Mouse (Mus musculus): Measurements from ENCODE around the gene Gm13289. TPM values are rescaled to one million over a fixed set of nuclear protein-coding genes. Genes with fewer than 3 reads are reported as not detected.
A peak's percentile ranks its signal among the peaks of the same experiment; 100 is the strongest.
"Not testable (repeated sequence)": the region's sequence is repeated elsewhere in the genome, so short reads cannot be mapped to it uniquely, and the experiment has no call there.

Gm13289 gene
- not detected in 2 replicates for polyA plus RNA-seq (2014; fragmentation: Nextera tagmentation; extraction: Ambion mirVana)

DNA sequence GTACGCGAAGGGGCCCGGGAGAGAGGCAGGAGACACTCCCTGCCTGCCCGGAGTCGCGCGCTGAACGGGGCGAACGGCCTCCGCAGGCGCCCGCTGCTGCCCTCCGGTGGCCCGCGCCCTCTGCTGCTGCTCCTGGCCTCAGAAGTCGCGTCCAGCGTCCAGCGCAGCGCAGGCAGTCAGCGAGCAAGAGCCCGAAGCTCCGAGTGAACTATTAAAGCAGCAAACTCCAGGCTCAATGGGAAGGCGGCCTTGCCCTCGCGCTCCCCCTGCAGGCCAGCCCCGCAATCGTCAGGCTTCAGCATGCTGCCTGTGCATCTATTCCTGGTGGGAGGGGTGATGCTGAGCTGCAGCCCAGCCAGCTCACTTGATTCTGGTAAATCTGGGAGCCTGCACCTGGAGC, at the start of gene Gm13289:
TSS of gene Gm13289 (plus strand) at position 301 of the 400 bp plus-strand sequence.
- H3K9ac ChIP-seq (ENCODE audit: low read length); H3K4me1 ChIP-seq (ENCODE audit: control insufficient read depth, insufficient read depth, low read length); H3K4me3 ChIP-seq (ENCODE audit: low read depth, low read length); H3K36me3 ChIP-seq (ENCODE audit: control insufficient read depth, insufficient read depth, low read length); H3K4me2 ChIP-seq (ENCODE audit: low read depth); H3K9me3 ChIP-seq (ENCODE audit: control insufficient read depth, low read length); DNase-seq (ENCODE audit: low spot score); H3K27me3 ChIP-seq (ENCODE audit: control insufficient read depth, insufficient read depth, low read length); ATAC-seq (ENCODE audit: insufficient read depth, low FRiP score, low TSS enrichment); H3K27ac ChIP-seq (ENCODE audit: low read depth, low read length): not testable (repeated sequence)
- no CpG with 5 or more reads among the region's 29 CpGs for WGBS

DNA sequence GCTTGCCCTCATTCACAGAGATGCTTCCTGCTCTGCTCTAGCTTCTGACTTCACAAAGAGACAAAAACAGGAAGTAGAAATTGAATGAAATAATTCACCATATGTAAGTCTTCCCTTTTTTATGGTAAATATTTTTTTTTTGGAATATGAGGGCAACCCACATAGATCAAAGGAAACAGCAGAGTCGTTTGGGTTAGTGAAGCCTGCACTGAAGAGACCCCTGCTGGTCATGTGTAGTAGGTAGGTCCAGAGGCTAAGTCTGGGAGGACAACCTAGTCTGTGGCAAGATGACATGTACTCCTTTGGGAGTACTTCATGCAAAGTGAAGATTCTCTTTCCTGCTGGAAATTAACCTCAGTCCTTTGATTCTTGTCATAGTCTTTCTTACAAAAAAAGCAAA, 49.4 kb upstream of the Gm13289 start:
- no peak for ATAC-seq (ENCODE audit: insufficient read depth, low FRiP score, low TSS enrichment)
- 3% methylated on average over 1 of the region's 1 CpGs for WGBS

DNA sequence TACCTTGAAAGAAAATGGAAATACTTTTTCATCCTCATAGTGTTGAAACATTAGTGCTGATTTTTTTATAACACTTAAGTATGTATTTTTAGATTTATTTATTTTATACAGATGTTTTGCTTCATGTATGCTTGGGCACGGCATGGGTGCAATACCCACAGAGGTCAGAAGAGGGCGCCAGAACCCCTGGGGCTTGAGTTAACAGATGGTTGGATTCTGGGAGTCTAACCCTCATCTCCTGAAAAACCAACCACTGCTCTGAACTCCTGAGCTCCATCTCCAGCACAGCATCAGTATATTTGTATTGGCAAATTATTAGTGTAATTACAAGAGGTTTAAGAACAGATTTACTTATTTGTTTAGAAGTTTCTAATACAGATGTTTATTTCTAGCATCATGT, 38.2 kb upstream of the Gm13289 start:
- Histone ChIP-seq H3K27ac (ENCODE audit: low read depth, low read length) (no peak overlapping the region), H3K4me2 (ENCODE audit: low read depth) (no peak overlapping the region), H3K27me3 (ENCODE audit: control insufficient read depth, insufficient read depth, low read length) (no peaks in the 10 kb centered on the region), H3K36me3 (ENCODE audit: control insufficient read depth, insufficient read depth, low read length) (no peaks in the 10 kb centered on the region), H3K4me3 (ENCODE audit: low read depth, low read length) (no peak overlapping the region), H3K4me1 (ENCODE audit: control insufficient read depth, insufficient read depth, low read length) (no peaks in the 10 kb centered on the region), H3K9me3 (ENCODE audit: control insufficient read depth, low read length) (no peaks in the 10 kb centered on the region), H3K9ac (ENCODE audit: low read length) (no peak overlapping the region)
- WGBS, result 3% methylated on average over 2 of the region's 2 CpGs
- peak; percentile 81 for DNase-seq (ENCODE audit: low spot score)
- ATAC-seq (ENCODE audit: insufficient read depth, low FRiP score, low TSS enrichment), result no peak

More for the DNA sequence above, 49.4 kb upstream of the Gm13289 start:
- Histone ChIP-seq H3K9ac (ENCODE audit: low read length) (no peak overlapping the region), H3K4me3 (ENCODE audit: low read depth, low read length) (no peak overlapping the region), H3K27ac (ENCODE audit: low read depth, low read length) (no peak overlapping the region), H3K4me1 (ENCODE audit: control insufficient read depth, insufficient read depth, low read length) (no peaks in the 10 kb centered on the region), H3K9me3 (ENCODE audit: control insufficient read depth, low read length) (no peaks in the 10 kb centered on the region), H3K4me2 (ENCODE audit: low read depth) (no peak overlapping the region), H3K27me3 (ENCODE audit: control insufficient read depth, insufficient read depth, low read length) (no peaks in the 10 kb centered on the region), H3K36me3 (ENCODE audit: control insufficient read depth, insufficient read depth, low read length) (no peaks in the 10 kb centered on the region)
- no peak for DNase-seq (ENCODE audit: low spot score)

DNA sequence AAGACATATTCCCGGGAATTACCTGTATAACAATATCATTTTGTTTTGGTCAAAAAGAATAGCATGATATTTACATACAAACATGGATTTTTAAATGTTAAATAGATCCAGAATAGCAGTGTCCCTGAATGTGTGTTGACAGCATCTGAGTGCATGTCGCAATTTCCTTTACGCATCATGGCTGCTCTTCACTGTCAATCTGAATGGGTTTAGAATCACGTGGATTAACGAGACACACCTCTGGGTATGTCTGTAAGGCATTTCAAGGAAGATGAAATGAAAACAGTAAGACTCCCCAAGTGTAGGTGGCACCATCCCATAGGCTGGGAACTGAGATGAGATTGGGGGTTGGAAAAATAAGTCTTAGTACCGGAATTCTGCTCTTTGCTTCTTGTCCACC, 37.7 kb upstream of the Gm13289 start:
- DNase-seq (ENCODE audit: low spot score) (no peak), ATAC-seq (ENCODE audit: insufficient read depth, low FRiP score, low TSS enrichment) (no peak)
- H3K27me3 ChIP-seq (ENCODE audit: control insufficient read depth, insufficient read depth, low read length), result no peaks in the 10 kb centered on the region
- H3K4me3 ChIP-seq (ENCODE audit: low read depth, low read length), result no peak overlapping the region
- no peaks in the 10 kb centered on the region for H3K36me3 ChIP-seq (ENCODE audit: control insufficient read depth, insufficient read depth, low read length)
- no peak overlapping the region for H3K9ac ChIP-seq (ENCODE audit: low read length)
- H3K4me1 ChIP-seq (ENCODE audit: control insufficient read depth, insufficient read depth, low read length), result no peaks in the 10 kb centered on the region
- WGBS, result 91% methylated on average over 6 of the region's 6 CpGs
- no peaks in the 10 kb centered on the region for H3K9me3 ChIP-seq (ENCODE audit: control insufficient read depth, low read length)
- H3K4me2 ChIP-seq (ENCODE audit: low read depth), result no peak overlapping the region
- no peak overlapping the region for H3K27ac ChIP-seq (ENCODE audit: low read depth, low read length)

DNA sequence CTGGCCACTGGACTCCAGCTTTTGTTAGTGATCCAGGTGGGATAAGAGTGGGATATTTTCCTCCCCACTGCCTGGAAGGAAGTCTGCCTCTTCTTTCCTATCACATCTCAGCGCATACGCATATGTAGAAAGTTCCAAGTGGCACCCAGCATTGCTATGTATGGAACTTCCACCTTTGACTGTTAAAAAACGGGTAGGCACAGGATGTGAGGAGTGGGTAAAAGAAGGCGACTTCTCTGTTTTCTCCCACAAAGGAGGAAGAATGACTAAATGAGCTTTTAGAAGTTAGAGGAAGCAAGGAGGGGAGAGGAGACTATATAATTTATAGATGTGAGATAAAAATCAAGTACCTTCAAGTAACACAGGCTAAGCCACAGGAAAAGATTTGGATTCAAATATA, 35.3 kb upstream of the Gm13289 start:
- ATAC-seq (ENCODE audit: insufficient read depth, low FRiP score, low TSS enrichment) (no peak), DNase-seq (ENCODE audit: low spot score) (no peak)
- Histone ChIP-seq H3K4me3 (ENCODE audit: low read depth, low read length) (no peak overlapping the region), H3K36me3 (ENCODE audit: control insufficient read depth, insufficient read depth, low read length) (no peaks in the 10 kb centered on the region), H3K27me3 (ENCODE audit: control insufficient read depth, insufficient read depth, low read length) (no peaks in the 10 kb centered on the region), H3K9me3 (ENCODE audit: control insufficient read depth, low read length) (no peaks in the 10 kb centered on the region), H3K4me2 (ENCODE audit: low read depth) (no peak overlapping the region), H3K9ac (ENCODE audit: low read length) (no peak overlapping the region), H3K4me1 (ENCODE audit: control insufficient read depth, insufficient read depth, low read length) (no peaks in the 10 kb centered on the region), H3K27ac (ENCODE audit: low read depth, low read length) (no peak overlapping the region)
- WGBS, result 94% methylated on average over 4 of the region's 4 CpGs

DNA sequence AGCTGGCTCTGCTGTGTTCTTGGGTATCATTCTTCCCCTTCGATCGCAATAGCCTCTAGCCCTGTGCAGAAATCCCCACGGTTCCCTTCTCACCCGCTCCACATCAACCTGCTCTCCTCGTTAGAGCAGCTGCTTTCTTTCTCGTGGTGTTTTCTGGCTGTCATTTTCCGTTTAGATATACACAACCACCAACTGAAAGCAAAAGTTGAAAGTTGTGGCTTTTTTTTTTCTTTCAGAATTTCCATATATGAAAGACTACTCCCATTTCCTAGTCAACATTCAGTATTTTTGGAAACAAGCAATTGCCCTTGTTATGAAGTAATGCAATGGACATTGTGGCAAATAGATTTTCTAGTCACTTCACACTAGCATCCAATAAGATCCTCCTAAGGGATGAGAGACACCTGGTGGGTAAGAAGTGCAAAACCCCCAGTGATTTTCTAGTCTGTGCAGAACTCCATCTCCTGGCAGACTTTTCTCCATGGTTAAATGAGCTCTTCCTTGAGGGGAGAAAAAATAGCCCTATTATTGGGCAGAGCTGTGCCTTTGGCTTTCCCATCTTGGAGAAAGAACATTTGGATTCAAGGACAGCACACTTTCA, 33.9 kb upstream of the Gm13289 start:
- H3K27me3 ChIP-seq (ENCODE audit: control insufficient read depth, insufficient read depth, low read length), result no peaks in the 10 kb centered on the region
- 91% methylated on average over 7 of the region's 7 CpGs for WGBS

DNA sequence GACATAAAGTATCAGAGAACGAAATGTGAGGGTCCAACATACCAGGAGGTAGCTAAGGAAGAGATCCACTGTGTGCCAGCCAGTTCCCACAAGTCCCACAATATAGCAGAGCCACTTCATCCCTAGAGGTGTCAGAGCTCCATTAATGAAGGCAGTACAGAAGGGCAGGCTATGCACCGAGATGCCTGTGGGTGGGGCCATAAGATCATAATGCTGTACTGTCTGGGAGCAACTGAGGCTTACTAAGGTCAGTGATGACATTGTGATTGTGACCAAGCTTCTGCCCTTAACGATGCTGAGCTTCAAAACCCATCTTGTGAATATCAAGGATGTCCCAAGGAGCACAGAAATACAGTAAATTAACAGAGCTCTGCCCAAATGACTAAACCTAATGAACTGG, 32.5 kb upstream of the Gm13289 start:
- DNase-seq (ENCODE audit: low spot score) (no peak), ATAC-seq (ENCODE audit: insufficient read depth, low FRiP score, low TSS enrichment) (no peak)
- Histone ChIP-seq H3K4me3 (ENCODE audit: low read depth, low read length) (no peak overlapping the region), H3K36me3 (ENCODE audit: control insufficient read depth, insufficient read depth, low read length) (no peaks in the 10 kb centered on the region), H3K27ac (ENCODE audit: low read depth, low read length) (no peak overlapping the region), H3K4me1 (ENCODE audit: control insufficient read depth, insufficient read depth, low read length) (no peaks in the 10 kb centered on the region), H3K9ac (ENCODE audit: low read length) (no peak overlapping the region), H3K27me3 (ENCODE audit: control insufficient read depth, insufficient read depth, low read length) (no peaks in the 10 kb centered on the region), H3K4me2 (ENCODE audit: low read depth) (no peak overlapping the region), H3K9me3 (ENCODE audit: control insufficient read depth, low read length) (no peaks in the 10 kb centered on the region)
- WGBS, result 75% methylated on average over 3 of the region's 3 CpGs

More for the DNA sequence above, 33.9 kb upstream of the Gm13289 start:
- H3K4me2 ChIP-seq (ENCODE audit: low read depth), result no peak overlapping the region
- no peaks in the 10 kb centered on the region for H3K9me3 ChIP-seq (ENCODE audit: control insufficient read depth, low read length)
- no peak overlapping the region for H3K27ac ChIP-seq (ENCODE audit: low read depth, low read length)
- H3K4me1 ChIP-seq (ENCODE audit: control insufficient read depth, insufficient read depth, low read length), result no peaks in the 10 kb centered on the region
- no peak for ATAC-seq (ENCODE audit: insufficient read depth, low FRiP score, low TSS enrichment)
- DNase-seq (ENCODE audit: low spot score), result no peak
- H3K9ac ChIP-seq (ENCODE audit: low read length), result no peak overlapping the region
- no peak overlapping the region for H3K4me3 ChIP-seq (ENCODE audit: low read depth, low read length)
- H3K36me3 ChIP-seq (ENCODE audit: control insufficient read depth, insufficient read depth, low read length), result no peaks in the 10 kb centered on the region

DNA sequence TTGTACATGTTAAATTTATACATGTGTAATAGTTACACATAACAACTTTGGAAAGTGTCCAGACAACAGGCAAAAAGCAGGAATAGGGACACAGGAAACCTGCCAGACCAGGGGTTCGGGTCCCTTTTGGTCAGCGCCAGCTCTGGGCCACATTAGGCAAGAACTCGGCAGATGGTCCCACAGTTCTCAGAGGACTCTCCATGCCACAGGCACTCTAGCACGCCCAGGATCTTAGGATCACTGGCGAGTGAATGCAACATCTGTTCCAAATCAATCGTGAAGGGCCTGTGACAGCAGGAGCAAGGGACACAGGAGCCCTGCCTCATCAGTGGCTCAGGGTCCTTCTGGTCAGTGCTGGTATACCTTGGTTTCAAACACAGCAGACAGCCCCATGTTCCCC, 26.8 kb upstream of the Gm13289 start:
- Histone ChIP-seq H3K4me3 (ENCODE audit: low read depth, low read length) (no peak overlapping the region), H3K36me3 (ENCODE audit: control insufficient read depth, insufficient read depth, low read length) (no peaks in the 10 kb centered on the region), H3K9ac (ENCODE audit: low read length) (no peak overlapping the region), H3K27me3 (ENCODE audit: control insufficient read depth, insufficient read depth, low read length) (no peaks in the 10 kb centered on the region), H3K4me1 (ENCODE audit: control insufficient read depth, insufficient read depth, low read length) (no peaks in the 10 kb centered on the region), H3K27ac (ENCODE audit: low read depth, low read length) (no peak overlapping the region), H3K4me2 (ENCODE audit: low read depth) (no peak overlapping the region), H3K9me3 (ENCODE audit: control insufficient read depth, low read length) (no peaks in the 10 kb centered on the region)
- ATAC-seq (ENCODE audit: insufficient read depth, low FRiP score, low TSS enrichment) (no peak), DNase-seq (ENCODE audit: low spot score) (no peak)
- 54% methylated on average over 6 of the region's 6 CpGs for WGBS

DNA sequence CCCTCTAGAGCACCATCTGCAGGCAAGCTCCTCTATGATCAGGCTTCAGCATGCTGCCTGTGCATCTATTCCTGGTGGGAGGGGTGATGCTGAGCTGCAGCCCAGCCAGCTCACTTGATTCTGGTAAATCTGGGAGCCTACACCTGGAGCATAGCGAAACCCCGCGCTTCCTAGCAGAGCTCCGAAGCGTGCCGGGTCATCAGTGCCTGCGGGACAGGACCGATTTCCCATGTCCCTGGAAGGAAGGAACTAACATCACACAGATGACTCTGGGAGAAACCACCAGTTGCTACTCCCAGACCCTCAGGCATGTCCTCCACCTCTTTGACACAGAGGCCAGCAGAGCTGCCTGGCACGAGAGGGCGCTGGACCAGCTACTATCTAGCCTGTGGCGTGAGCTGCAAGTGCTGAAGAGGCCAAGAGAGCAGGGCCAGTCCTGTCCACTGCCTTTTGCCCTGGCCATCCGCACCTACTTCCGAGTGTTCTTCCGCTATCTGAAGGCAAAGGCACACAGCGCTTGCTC, 21.8 kb upstream of the Gm13289 start, which contains the start of gene Gm13271:
TSS of gene Gm13271 (plus strand) at position 51 of the 523 bp plus-strand sequence.
- H3K27me3 ChIP-seq (ENCODE audit: control insufficient read depth, insufficient read depth, low read length); H3K4me2 ChIP-seq (ENCODE audit: low read depth); H3K4me1 ChIP-seq (ENCODE audit: control insufficient read depth, insufficient read depth, low read length); ATAC-seq (ENCODE audit: insufficient read depth, low FRiP score, low TSS enrichment); H3K4me3 ChIP-seq (ENCODE audit: low read depth, low read length); DNase-seq (ENCODE audit: low spot score); H3K9me3 ChIP-seq (ENCODE audit: control insufficient read depth, low read length); H3K9ac ChIP-seq (ENCODE audit: low read length); H3K36me3 ChIP-seq (ENCODE audit: control insufficient read depth, insufficient read depth, low read length); H3K27ac ChIP-seq (ENCODE audit: low read depth, low read length): not testable (repeated sequence)
- 90% methylated on average over 12 of the region's 15 CpGs for WGBS

Data from neural tube, embryonic 11.5 days (tissue).